Mouse (Mus musculus): ENCODE measurements around the gene Zdhhc13. TPM values are rescaled to one million over a fixed set of nuclear protein-coding genes. Genes with fewer than 3 reads are reported as not detected.

Gene Zdhhc13
- total and polyA plus RNA-seq, 2 experiments from 2014 or later = 22.6 to 43.3 TPM

GRCm38 (mm10) chr7:48772060-48772734 lies 16.6 kb upstream of the Zdhhc13 start:
- no peaks in the 10 kb centered on the region for H3K36me3 ChIP-seq (ENCODE audit: insufficient read depth, low read length)
- no peaks in the 10 kb centered on the region for H3K4me1 ChIP-seq (ENCODE audit: insufficient read depth, low read length)
- no peaks in the 10 kb centered on the region for H3K27me3 ChIP-seq (ENCODE audit: insufficient read depth, low read length)
- no peaks in the 10 kb centered on the region for H3K9me3 ChIP-seq (ENCODE audit: low read length)
- WGBS = 82% methylated on average over 2 of the region's 2 CpGs
- H3K9ac ChIP-seq (replicated peaks; ENCODE audit: low read length) = no peak overlapping the region
- no peak overlapping the region for H3K4me3 ChIP-seq (ENCODE audit: low read length)
- H3K27ac ChIP-seq = no peak overlapping the region
- DNase-seq (ENCODE audit: low spot score) (no peak), ATAC-seq (no peak)
- no peak overlapping the region for H3K4me2 ChIP-seq (ENCODE audit: low read depth, low read length)
- TF ChIP-seq CTCF (IDR thresholded peaks at IDR 0.05; ENCODE audit: low read depth) = no peak

- ATAC-seq = no peak
- Histone ChIP-seq H3K9ac (replicated peaks; ENCODE audit: low read length) (no peak overlapping the region), H3K27ac (no peak overlapping the region), H3K36me3 (ENCODE audit: insufficient read depth, low read length) (no peaks in the 10 kb centered on the region), H3K9me3 (ENCODE audit: low read length) (no peaks in the 10 kb centered on the region), H3K4me2 (ENCODE audit: low read depth, low read length) (no peak overlapping the region), H3K4me3 (ENCODE audit: low read length) (no peak overlapping the region), H3K27me3 (ENCODE audit: insufficient read depth, low read length) (no peaks in the 10 kb centered on the region), H3K4me1 (ENCODE audit: insufficient read depth, low read length) (0 out of 2 replicates have a peak, but pooled peaks cover 3% of the 10 kb centered on the region)
- TF ChIP-seq CTCF (IDR thresholded peaks at IDR 0.05; ENCODE audit: low read depth) = no peak
- DNase-seq (ENCODE audit: low spot score) = no peak
- WGBS = 83% methylated on average over 5 of the region's 5 CpGs
Measured at GRCm38 (mm10) chr7:48773333-48773732, 15.5 kb upstream of the Zdhhc13 start.

- no peak for TF ChIP-seq CTCF (IDR thresholded peaks at IDR 0.05; ENCODE audit: low read depth)
- H3K4me1 ChIP-seq (ENCODE audit: insufficient read depth, low read length) = 0 out of 2 replicates have a peak, but pooled peaks cover 4% of the 10 kb centered on the region
Measured at GRCm38 (mm10) chr7:48774633-48775032, 14.2 kb upstream of the Zdhhc13 start.

GRCm38 (mm10) chr7:48775436-48775835 lies 13.4 kb upstream of the Zdhhc13 start:
- H3K4me1 ChIP-seq (ENCODE audit: insufficient read depth, low read length) = 0 out of 2 replicates have a peak, but pooled peaks cover 4% of the 10 kb centered on the region
- no peak overlapping the region for H3K9ac ChIP-seq (replicated peaks; ENCODE audit: low read length)
- ATAC-seq (no peak), DNase-seq (ENCODE audit: low spot score) (no peak)
- H3K4me2 ChIP-seq (ENCODE audit: low read depth, low read length) = no peak overlapping the region
- no peaks in the 10 kb centered on the region for H3K9me3 ChIP-seq (ENCODE audit: low read length)
- H3K27ac ChIP-seq = no peak overlapping the region
- no peak overlapping the region for H3K4me3 ChIP-seq (ENCODE audit: low read length)
- H3K36me3 ChIP-seq (ENCODE audit: insufficient read depth, low read length) = no peaks in the 10 kb centered on the region
- WGBS = 97% methylated on average over 1 of the region's 1 CpGs
- H3K27me3 ChIP-seq (ENCODE audit: insufficient read depth, low read length) = no peaks in the 10 kb centered on the region
- TF ChIP-seq CTCF (IDR thresholded peaks at IDR 0.05; ENCODE audit: low read depth) = no peak

More at GRCm38 (mm10) chr7:48774633-48775032, 14.2 kb upstream of the Zdhhc13 start:
- H3K9me3 ChIP-seq (ENCODE audit: low read length) = no peaks in the 10 kb centered on the region
- WGBS = 100% methylated on average over 1 of the region's 1 CpGs
- H3K27me3 ChIP-seq (ENCODE audit: insufficient read depth, low read length) = no peaks in the 10 kb centered on the region
- ATAC-seq = no peak
- no peak overlapping the region for H3K27ac ChIP-seq
- DNase-seq (ENCODE audit: low spot score) = no peak
- no peak overlapping the region for H3K4me2 ChIP-seq (ENCODE audit: low read depth, low read length)
- H3K9ac ChIP-seq (replicated peaks; ENCODE audit: low read length) = no peak overlapping the region
- no peaks in the 10 kb centered on the region for H3K36me3 ChIP-seq (ENCODE audit: insufficient read depth, low read length)
- no peak overlapping the region for H3K4me3 ChIP-seq (ENCODE audit: low read length)

GRCm38 (mm10) chr7:48777721-48778504 lies 10.9 kb upstream of the Zdhhc13 start:
- H3K9ac ChIP-seq (replicated peaks; ENCODE audit: low read length) = no peak overlapping the region
- peak; percentile 93 for ATAC-seq

GRCm38 (mm10) chr7:48779110-48779509 lies 9.7 kb upstream of the Zdhhc13 start:
- 42% methylated on average over 3 of the region's 3 CpGs for WGBS
- Histone ChIP-seq H3K4me1 (ENCODE audit: insufficient read depth, low read length) (0 out of 2 replicates have a peak, but pooled peaks cover 4% of the 10 kb centered on the region), H3K36me3 (ENCODE audit: insufficient read depth, low read length) (no peaks in the 10 kb centered on the region), H3K4me2 (ENCODE audit: low read depth, low read length) (no peak overlapping the region), H3K9ac (replicated peaks; ENCODE audit: low read length) (no peak overlapping the region), H3K27ac (no peak overlapping the region), H3K9me3 (ENCODE audit: low read length) (no peaks in the 10 kb centered on the region), H3K4me3 (ENCODE audit: low read length) (no peak overlapping the region), H3K27me3 (ENCODE audit: insufficient read depth, low read length) (no peaks in the 10 kb centered on the region)
- DNase-seq (ENCODE audit: low spot score) (peak; percentile 72), ATAC-seq (peak; percentile 62; the same call in 1 of the 2 replicates)
- no peak for TF ChIP-seq CTCF (IDR thresholded peaks at IDR 0.05; ENCODE audit: low read depth)

More at GRCm38 (mm10) chr7:48777721-48778504, 10.9 kb upstream of the Zdhhc13 start:
- 0 out of 2 replicates have a peak, but pooled peaks cover 4% of the 10 kb centered on the region for H3K4me1 ChIP-seq (ENCODE audit: insufficient read depth, low read length)
- H3K4me2 ChIP-seq (ENCODE audit: low read depth, low read length) = no peak overlapping the region
- H3K27ac ChIP-seq = peak overlapping the region; percentile 41; the same call in 1 of the 2 replicates
- TF ChIP-seq CTCF (IDR thresholded peaks at IDR 0.05; ENCODE audit: low read depth) = no peak
- H3K27me3 ChIP-seq (ENCODE audit: insufficient read depth, low read length) = no peaks in the 10 kb centered on the region
- no peak overlapping the region for H3K4me3 ChIP-seq (ENCODE audit: low read length)
- H3K36me3 ChIP-seq (ENCODE audit: insufficient read depth, low read length) = no peaks in the 10 kb centered on the region
- no peaks in the 10 kb centered on the region for H3K9me3 ChIP-seq (ENCODE audit: low read length)
- peak; percentile 83 for DNase-seq (ENCODE audit: low spot score)
- WGBS = 23% methylated on average over 8 of the region's 8 CpGs
